Mouse (Mus musculus) spleen, adult 2 months (tissue): ENCODE results near the gene Ano8.

Experiments used
- CTCF ChIP-seq: fragments of 200-500 bp; IDR thresholded peaks from 2 replicates; pipeline ENCODE4 v1.5.1; 2011; ENCODE audit warnings: mild to moderate bottlenecking, inconsistent platforms; ENCODE audit not compliant: insufficient read depth, insufficient read length, insufficient replicate concordance; ENCODE audit errors: extremely low read depth
- POLR2A ChIP-seq: fragments of 200-500 bp; IDR thresholded peaks from 2 replicates; pipeline ENCODE4 v1.6.1; 2011; ENCODE audit warnings: low read depth, low read length, inconsistent platforms

GRCm38 (mm10) chr8:71451337-71451736 lies 34.4 kb downstream of the Ano8 start:
- TF ChIP-seq CTCF: no peak
- TF ChIP-seq POLR2A: no peak
